Mouse (Mus musculus) lung, embryonic 15.5 days (tissue): ENCODE measurements around the gene Actn1. TPM values are rescaled to one million over a fixed set of nuclear protein-coding genes. Genes with fewer than 3 reads are reported as not detected.
A peak's percentile ranks its signal among the peaks of the same experiment; 100 is the strongest.

Experiments
- ATAC-seq: fragments of 200-750 bp; cut with Nextera tagmentation; 2 replicates; pipeline ENCODE4 v1.8.0; 2017; ENCODE audit warnings: moderate number of reproducible peaks, borderline replicate concordance; ENCODE audit not compliant: low FRiP score, low TSS enrichment; ENCODE audit errors: extremely low read depth
- H3K27ac ChIP-seq: fragments of 300-500 bp; sonication (generic); 2 replicates; pipeline ENCODE4 v1.5.1; 2015; ENCODE audit warnings: moderate library complexity, mild to moderate bottlenecking, inconsistent platforms
- H3K27me3 ChIP-seq: fragments of 300-500 bp; sonication (generic); 2 replicates; pipeline ENCODE4 v1.6.1; 2015; ENCODE audit warnings: inconsistent platforms
- H3K36me3 ChIP-seq: fragments of 300-500 bp; sonication (generic); 2 replicates; pipeline ENCODE4 v1.6.1; 2015; ENCODE audit warnings: inconsistent platforms
- H3K4me1 ChIP-seq: fragments of 300-500 bp; sonication (generic); 2 replicates; pipeline ENCODE4 v1.6.1; 2015; ENCODE audit warnings: inconsistent platforms
- H3K4me2 ChIP-seq: fragments of 300-500 bp; sonication (generic); 2 replicates; pipeline ENCODE4 v1.6.1; 2015; ENCODE audit warnings: inconsistent platforms, mild to moderate bottlenecking, moderate library complexity
- H3K4me3 ChIP-seq: fragments of 300-500 bp; sonication (generic); 2 replicates; pipeline ENCODE4 v1.5.1; 2015; ENCODE audit warnings: mild to moderate bottlenecking, inconsistent platforms
- H3K9ac ChIP-seq: fragments of 300-500 bp; sonication (generic); 2 replicates; pipeline ENCODE4 v1.6.1; 2015; ENCODE audit warnings: inconsistent platforms
- H3K9me3 ChIP-seq: fragments of 300-500 bp; sonication (generic); 2 replicates; pipeline ENCODE4 v1.6.1; 2016; ENCODE audit warnings: inconsistent platforms
- WGBS: fragments of 180-500 bp; shearing (Covaris S2); methylation state at CpG from one replicate; pipeline ENCODE4 v1.1.7; 2015; 5-methylcytosine and 5-hydroxymethylcytosine counted together
- polyA plus RNA-seq: library from polyadenylated mRNA; unstranded; fragments of >200 nt; fragmentation: Nextera tagmentation; extraction: Ambion mirVana; gene quantifications from 2 replicates; pipeline ENCODE4 v1.2.1, GENCODE M21; 2015

Gene Actn1
- polyA plus RNA-seq, 1 experiment from 2014 or later, result 57.3 TPM

DNA sequence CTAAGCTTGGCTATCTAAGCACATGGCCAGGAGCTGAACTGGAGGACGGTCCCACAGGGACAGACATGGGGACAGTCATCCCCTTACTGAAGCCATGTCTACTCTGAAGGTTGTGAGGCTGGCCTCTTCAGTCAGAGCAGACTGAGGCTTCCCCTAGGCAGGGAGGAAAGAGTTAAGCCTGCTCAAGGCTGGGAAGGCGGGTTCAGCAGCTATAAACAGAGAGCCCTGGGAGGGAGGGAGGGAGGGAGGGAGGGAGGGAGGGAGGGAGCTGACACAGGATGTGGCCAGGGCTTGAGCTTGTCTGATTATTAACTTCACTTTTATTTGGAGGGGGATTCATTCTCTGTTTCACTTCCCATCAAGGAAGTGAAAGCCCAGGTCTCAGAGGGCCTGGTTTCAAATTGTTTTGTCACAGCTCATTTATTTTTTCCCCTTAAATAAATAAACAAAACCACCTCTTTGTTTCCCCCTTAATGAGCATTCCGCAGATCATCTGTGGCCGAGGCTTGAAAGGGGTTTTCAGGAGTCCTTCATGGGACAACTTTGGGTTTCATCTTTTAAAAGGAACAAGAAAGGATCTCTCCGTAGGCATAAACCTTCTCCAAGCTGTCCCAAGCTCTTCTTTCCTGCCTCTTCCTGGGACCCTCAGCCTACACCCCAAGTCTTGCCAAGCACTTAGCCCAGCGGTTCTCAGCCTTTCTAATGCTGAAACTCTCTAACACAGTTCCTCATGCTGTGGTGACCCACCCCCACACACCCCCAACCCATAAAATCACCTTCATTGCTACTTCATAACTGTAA lies 129.4 kb downstream of the Actn1 start:
- Histone ChIP-seq H3K27me3 (no peaks in the 10 kb centered on the region), H3K4me3 (peak overlapping the region; percentile 60), H3K27ac (peak overlapping the region; percentile 99), H3K9me3 (no peaks in the 10 kb centered on the region), H3K4me1 (peaks cover 40% of the 10 kb centered on the region), H3K36me3 (peaks cover 5% of the 10 kb centered on the region; the same call in 1 of the 2 replicates), H3K9ac (peak overlapping the region; percentile 92), H3K4me2 (peak overlapping the region; percentile 82)
- ATAC-seq, result peak; percentile 73; the same call in 1 of the 2 replicates
- WGBS, result 5% methylated on average over 6 of the region's 6 CpGs

DNA sequence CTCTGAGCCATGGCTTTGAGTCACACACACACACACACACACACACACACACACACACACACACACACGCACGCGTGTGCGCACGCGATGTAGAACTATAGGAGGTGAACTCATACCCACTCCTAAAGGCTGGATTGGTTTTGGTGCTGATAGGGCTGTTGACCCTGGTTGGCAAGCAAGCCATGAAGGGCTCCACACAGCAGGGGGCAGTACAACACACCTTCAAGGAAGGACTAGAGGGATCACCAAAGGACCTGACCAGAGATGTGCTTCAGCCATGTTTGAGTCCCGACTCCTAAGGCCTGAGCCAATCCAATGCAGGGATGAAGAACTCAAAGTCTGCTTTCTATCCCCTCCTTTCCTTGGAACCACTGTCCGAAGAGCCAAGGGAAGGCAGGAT lies 130.6 kb downstream of the Actn1 start:
- H3K27me3 ChIP-seq, result no peaks in the 10 kb centered on the region
- peaks cover 5% of the 10 kb centered on the region; the same call in 1 of the 2 replicates for H3K36me3 ChIP-seq
- peak overlapping the region; percentile 99 for H3K27ac ChIP-seq
- ATAC-seq, result no peak
- H3K9me3 ChIP-seq, result no peaks in the 10 kb centered on the region
- H3K9ac ChIP-seq, result no peak overlapping the region
- no peak overlapping the region for H3K4me3 ChIP-seq
- H3K4me1 ChIP-seq, result peaks cover 51% of the 10 kb centered on the region
- no peak overlapping the region for H3K4me2 ChIP-seq
- WGBS, result 96% methylated on average over 8 of the region's 8 CpGs

DNA sequence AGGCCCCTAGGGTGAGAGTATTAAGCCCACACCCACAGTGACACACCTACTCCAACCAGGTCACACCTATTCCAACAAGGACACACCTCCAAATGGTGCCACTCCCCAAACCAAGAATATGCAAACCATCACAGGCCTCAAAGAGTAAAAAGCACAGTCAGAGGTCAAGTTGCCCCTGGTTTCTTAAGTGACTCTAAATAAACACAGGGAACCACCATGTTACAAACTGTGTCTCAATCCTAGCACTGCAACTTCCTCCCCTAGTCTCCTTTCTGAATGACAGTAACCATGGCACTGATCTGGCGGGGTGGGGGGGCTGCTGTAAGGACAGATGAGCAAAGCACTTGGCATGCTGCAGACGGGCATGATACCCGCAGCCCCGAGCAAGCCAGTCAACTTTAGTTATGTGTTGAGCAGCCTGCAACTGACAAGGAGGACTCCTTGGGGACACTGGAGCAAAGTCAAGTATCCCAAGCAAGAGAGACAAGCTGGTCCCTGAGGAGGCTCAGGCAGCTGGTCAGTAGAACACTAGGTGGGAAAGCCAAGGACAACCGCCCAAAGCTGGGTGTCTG lies 132.9 kb downstream of the Actn1 start:
- Histone ChIP-seq H3K36me3 (peaks cover 5% of the 10 kb centered on the region; the same call in 1 of the 2 replicates), H3K4me1 (peaks cover 70% of the 10 kb centered on the region), H3K4me2 (no peak overlapping the region), H3K9me3 (no peaks in the 10 kb centered on the region), H3K27ac (no peak overlapping the region), H3K4me3 (no peak overlapping the region), H3K9ac (no peak overlapping the region), H3K27me3 (no peaks in the 10 kb centered on the region)
- ATAC-seq, result no peak
- 81% methylated on average over 5 of the region's 5 CpGs for WGBS

DNA sequence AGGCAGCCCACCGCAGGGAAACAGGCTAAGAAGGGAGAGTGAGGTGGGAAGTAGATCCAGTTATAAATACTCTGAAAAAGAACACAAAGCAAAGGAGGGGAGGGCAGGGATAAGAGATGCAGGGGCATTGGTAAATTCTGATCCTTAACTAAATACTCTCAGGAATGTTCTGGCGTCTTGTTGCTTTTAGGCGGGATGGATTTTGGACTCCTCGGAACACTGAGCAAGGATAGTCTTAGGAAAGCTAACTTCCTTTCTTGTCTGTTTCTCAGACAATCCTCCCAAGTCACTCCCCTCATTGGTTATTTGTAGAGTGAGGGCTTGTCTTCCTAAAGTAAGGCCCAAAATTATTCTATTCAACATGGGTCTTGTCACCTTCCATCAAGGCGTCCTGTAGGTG lies 134.9 kb downstream of the Actn1 start:
- Histone ChIP-seq H3K27me3 (no peaks in the 10 kb centered on the region), H3K9ac (no peak overlapping the region), H3K4me3 (no peak overlapping the region), H3K36me3 (peaks cover 11% of the 10 kb centered on the region), H3K27ac (0 out of 2 replicates have a peak overlapping the region, but pooled peaks have one; percentile 2), H3K4me1 (peaks cover 65% of the 10 kb centered on the region), H3K4me2 (no peak overlapping the region), H3K9me3 (no peaks in the 10 kb centered on the region)
- no peak for ATAC-seq
- WGBS, result 85% methylated on average over 5 of the region's 5 CpGs

DNA sequence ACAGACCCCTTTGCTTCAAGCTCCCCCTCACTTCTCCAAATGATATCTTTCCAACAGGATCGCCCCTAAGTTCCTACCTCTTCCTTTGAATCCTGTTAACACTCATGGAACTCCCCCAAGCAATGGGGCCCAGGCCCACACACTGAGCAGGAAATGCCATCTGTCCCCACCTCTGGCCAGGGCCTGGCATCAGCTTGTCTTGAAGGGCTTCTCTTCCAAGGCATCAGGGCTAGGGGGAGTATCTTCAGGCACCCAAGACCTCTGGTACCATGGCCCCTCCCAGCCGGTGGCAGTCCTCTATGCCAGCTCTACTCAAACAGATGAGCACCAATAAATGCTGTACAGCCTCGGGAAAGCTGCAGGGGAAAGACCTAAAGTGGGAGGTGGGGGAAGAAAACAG lies 135.4 kb downstream of the Actn1 start:
- H3K27ac ChIP-seq, result peak overlapping the region; percentile 86; the same call in 1 of the 2 replicates
- H3K4me2 ChIP-seq, result no peak overlapping the region
- ATAC-seq, result no peak
- H3K27me3 ChIP-seq, result no peaks in the 10 kb centered on the region
- WGBS, result 57% methylated on average over 3 of the region's 3 CpGs
- peaks cover 17% of the 10 kb centered on the region for H3K36me3 ChIP-seq
- no peak overlapping the region for H3K4me3 ChIP-seq
- no peaks in the 10 kb centered on the region for H3K9me3 ChIP-seq
- no peak overlapping the region for H3K9ac ChIP-seq
- peaks cover 59% of the 10 kb centered on the region for H3K4me1 ChIP-seq

DNA sequence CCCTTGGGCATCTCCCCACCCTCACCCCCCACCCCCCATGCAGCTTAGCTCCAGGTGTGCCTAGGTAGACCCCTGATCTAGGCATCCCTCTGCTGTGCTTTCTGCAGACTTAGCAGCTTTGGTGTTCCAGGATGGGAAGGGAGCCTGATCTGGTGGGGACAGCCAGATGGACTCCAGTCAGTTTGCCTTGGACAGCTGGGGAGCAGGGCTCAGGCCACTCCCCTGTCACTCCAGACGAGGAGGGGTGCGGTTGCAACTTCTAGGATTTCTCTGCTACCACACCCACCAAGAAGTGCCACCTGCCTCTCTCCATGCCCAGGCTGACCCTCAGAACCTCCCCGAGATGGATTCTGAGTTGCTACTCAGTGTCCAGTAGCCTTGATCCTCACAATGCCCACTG lies 136.0 kb downstream of the Actn1 start:
- no peak for ATAC-seq
- Histone ChIP-seq H3K9me3 (no peaks in the 10 kb centered on the region), H3K27me3 (no peaks in the 10 kb centered on the region), H3K36me3 (peaks cover 21% of the 10 kb centered on the region), H3K4me1 (peaks cover 54% of the 10 kb centered on the region), H3K4me3 (no peak overlapping the region), H3K9ac (no peak overlapping the region), H3K4me2 (no peak overlapping the region), H3K27ac (peak overlapping the region; percentile 86)
- 36% methylated on average over 3 of the region's 3 CpGs for WGBS

DNA sequence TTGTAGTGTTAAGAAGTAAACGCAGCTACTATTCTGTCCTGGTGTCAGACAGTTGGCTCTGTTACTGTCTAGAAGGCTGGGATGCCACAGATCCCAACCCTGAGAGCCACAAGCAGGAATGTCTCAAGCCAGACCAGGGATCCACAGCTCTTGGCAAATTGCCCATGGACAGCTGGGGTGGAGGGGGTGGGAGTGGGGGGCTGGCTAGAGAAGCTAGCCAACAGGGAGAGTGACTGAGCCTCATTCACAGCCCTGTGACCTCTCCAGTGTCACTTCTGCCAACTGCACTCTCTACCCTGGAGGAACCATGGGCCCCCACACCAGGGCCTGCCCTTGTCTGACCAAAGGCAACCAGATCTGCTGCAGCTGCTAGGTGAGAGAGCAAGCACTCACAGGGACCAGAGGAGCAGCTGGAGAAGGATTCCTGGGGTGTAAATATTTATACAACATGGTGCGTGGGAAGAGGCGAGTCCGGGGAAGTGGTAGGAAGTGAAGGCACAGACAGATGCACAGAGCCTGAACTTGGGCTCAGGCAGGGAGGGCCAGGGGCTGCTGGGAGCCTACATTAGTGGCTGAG lies 136.9 kb downstream of the Actn1 start:
- ATAC-seq, result peak; percentile 89
- no peak overlapping the region for H3K4me3 ChIP-seq
- H3K9me3 ChIP-seq, result no peaks in the 10 kb centered on the region
- peak overlapping the region; percentile 1; the same call in 1 of the 2 replicates for H3K9ac ChIP-seq
- H3K4me1 ChIP-seq, result peaks cover 50% of the 10 kb centered on the region
- H3K4me2 ChIP-seq, result peak overlapping the region; percentile 11; the same call in 1 of the 2 replicates
- H3K36me3 ChIP-seq, result peaks cover 21% of the 10 kb centered on the region
- H3K27ac ChIP-seq, result peak overlapping the region; percentile 86
- WGBS, result 7% methylated on average over 4 of the region's 4 CpGs
- H3K27me3 ChIP-seq, result no peaks in the 10 kb centered on the region

DNA sequence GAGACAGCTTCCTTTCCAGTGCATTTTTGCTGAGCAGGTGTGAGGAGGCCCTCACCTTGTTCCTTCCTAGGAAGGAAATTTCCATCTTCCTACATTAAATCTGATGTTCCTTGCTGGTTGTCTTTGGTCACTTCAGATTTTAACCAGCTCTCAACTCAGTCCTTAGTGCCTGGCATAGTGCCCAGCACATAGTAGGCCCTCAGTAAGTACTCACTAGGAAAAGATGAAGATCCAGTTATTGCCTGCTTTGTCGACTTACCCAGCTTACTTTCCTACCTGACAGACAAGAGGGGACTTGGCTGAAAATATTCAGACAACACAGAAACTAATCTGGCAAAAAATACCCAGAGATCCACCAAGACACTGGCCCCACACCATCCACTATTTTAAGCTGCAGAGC lies 138.7 kb downstream of the Actn1 start:
- H3K4me1 ChIP-seq, result peaks cover 57% of the 10 kb centered on the region
- no peak overlapping the region for H3K9ac ChIP-seq
- no peak overlapping the region for H3K4me2 ChIP-seq
- H3K9me3 ChIP-seq, result no peaks in the 10 kb centered on the region
- no peak for ATAC-seq
- no peak overlapping the region for H3K4me3 ChIP-seq
- H3K27me3 ChIP-seq, result no peaks in the 10 kb centered on the region
- WGBS, result 65% methylated on average over 1 of the region's 1 CpGs
- H3K27ac ChIP-seq, result peak overlapping the region; percentile 86
- H3K36me3 ChIP-seq, result peaks cover 16% of the 10 kb centered on the region

DNA sequence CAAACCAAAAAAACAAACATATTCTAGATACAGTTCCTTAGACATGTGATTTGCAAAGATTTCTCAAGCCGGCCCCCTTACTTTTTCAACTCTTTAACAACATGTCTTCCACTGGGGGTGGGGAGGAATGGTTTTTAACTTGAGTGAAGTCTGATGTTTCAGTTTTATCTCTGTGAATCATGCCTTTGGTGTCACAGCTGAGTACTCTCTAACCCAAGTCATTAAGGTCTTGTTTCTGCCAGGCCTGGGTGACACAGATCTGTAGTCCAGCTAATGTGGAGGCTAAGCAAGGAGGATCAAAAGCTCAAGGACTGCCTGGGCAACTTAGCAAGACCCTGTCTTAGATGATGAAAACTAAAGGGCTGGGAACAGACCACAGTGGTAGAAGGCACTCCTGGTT lies 141.6 kb downstream of the Actn1 start:
- no peak overlapping the region for H3K27ac ChIP-seq

More for the DNA sequence above, 141.6 kb downstream of the Actn1 start:
- Histone ChIP-seq H3K27me3 (no peaks in the 10 kb centered on the region), H3K9ac (no peak overlapping the region), H3K9me3 (no peaks in the 10 kb centered on the region), H3K4me3 (no peak overlapping the region), H3K4me1 (peaks cover 41% of the 10 kb centered on the region), H3K4me2 (no peak overlapping the region), H3K36me3 (peaks cover 16% of the 10 kb centered on the region)
- no peak for ATAC-seq
- 64% methylated on average over 1 of the region's 1 CpGs for WGBS

Other genes starting within 250 kb of the Actn1 start
- gene Zfp36l1, start 147.4 kb downstream of the Actn1 start, polyA plus RNA-seq, result 139 and 147 TPM in 2 replicates
- 10.8 and 11.3 TPM in 2 replicates for gene Dcaf5, start 176.2 kb upstream of the Actn1 start, polyA plus RNA-seq
- gene Exd2, start 202.7 kb upstream of the Actn1 start, polyA plus RNA-seq, result 27.3 and 29.2 TPM in 2 replicates